Mouse (Mus musculus) mouse embryonic stem cell (cell line): ENCODE measurements around the gene Rnf169.
"Not testable (repeated sequence)": the region's sequence is repeated elsewhere in the genome, so short reads cannot be mapped to it uniquely, and the experiment has no call there.

Experiments
- in situ Hi-C, 2 experiments: fragments of 300-500 bp; cut with MboI; formaldehyde crosslinking; loops; 1 replicate in 1 of 2; 3 replicates in 1 of 2; pipeline ENCODE4 v1.14.3; 2019 to 2020; ENCODE audit warnings: low sequenced_read_pairs in 2 of 2, low pct_unique_long_range_greater_than_20kb in 1 of 2, mixed read lengths in 1 of 2; ENCODE audit not compliant: unreplicated experiment in 1 of 2

Gene Rnf169

GRCm38 (mm10) chr7:99982256-99983242, 2.3 kb upstream of the Rnf169 start:
- in situ Hi-C loops = no loop called here

DNA sequence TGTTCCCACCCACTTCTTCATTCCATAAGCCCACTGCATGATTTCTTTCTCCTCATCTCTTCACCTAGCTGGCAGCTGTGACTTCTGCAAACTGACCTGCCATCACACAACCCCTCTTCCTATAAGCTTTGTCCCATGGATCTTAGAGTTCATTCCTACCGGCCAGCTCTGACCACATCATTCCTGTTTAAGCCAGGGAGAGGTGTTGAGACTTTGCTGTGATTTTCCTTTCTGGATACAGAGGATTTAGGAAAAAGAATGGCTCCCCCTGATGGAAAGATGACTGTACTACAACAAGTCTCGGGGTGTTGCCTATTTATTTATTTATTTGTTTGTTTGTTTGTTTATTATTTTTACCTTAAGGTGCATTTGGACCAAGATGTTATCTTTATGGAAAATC, 1.1 kb upstream of the Rnf169 start:
- in situ Hi-C loops = no loop called here

- in situ Hi-C loops = no loop called here
Measured at GRCm38 (mm10) chr7:99979546-99980131, 609 bp downstream of the Rnf169 start.

DNA sequence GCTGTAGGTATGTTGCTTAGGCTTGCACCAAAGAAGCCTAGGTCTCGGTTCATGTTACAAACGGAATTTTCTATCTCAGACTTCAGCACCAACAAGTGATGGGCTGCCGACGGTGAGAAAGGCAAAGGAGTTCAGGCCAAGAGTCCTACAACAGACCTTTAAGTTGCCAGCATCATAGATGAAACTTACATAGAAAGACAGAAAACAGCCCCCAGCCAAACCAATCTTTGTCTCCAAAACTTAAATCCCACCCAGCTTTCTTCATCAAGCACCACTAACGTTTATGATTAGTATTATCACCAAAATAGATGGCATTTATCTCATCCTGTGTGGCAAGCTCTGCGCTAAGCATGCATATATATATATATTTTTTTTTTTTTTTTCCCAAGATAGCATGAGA, 1.2 kb downstream of the Rnf169 start:
- in situ Hi-C loops = no loop called here

GRCm38 (mm10) chr7:99978041-99978440, 2.2 kb downstream of the Rnf169 start:
- in situ Hi-C loops = no loop called here

DNA sequence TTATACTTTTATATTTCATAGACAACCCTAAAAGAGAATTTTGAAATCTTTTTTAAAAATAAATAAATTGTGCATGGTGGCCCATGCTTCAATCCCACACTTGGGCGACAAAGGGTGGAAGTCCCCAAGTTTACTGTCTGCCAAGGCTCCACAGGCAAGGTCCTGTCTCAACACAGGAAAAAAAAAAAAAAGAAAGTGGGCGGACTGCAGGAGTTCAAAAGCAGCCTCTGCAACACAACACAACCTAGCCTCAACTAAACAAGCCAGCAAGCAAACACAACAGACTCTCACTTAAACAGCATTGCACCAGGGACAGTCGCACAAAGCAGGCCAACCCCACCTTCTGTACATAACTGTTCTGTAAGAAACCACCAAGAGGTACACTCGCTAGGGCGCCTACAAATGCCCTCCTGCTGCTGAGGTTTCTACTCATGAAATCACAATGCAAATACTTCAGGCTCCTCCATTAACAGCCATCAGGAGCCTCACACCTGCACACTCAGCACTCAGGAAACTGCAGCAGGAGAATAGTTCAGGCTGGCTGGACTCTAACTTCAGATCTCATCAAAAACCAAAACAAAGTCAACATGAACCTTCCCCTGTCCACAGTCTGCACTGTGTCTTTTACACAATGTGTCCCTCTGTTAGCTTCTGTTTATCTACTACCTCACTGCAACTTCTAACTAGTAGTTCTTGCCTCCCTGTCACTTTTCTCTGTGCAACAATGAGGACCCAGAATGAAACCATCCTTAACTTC, 4.3 kb downstream of the Rnf169 start:
- in situ Hi-C loops = no loop called here

GRCm38 (mm10) chr7:99974208-99974970, 5.9 kb downstream of the Rnf169 start:
- in situ Hi-C loops = no loop called here

GRCm38 (mm10) chr7:99972912-99973311, 7.3 kb downstream of the Rnf169 start:
- in situ Hi-C loops = not testable (repeated sequence)

DNA sequence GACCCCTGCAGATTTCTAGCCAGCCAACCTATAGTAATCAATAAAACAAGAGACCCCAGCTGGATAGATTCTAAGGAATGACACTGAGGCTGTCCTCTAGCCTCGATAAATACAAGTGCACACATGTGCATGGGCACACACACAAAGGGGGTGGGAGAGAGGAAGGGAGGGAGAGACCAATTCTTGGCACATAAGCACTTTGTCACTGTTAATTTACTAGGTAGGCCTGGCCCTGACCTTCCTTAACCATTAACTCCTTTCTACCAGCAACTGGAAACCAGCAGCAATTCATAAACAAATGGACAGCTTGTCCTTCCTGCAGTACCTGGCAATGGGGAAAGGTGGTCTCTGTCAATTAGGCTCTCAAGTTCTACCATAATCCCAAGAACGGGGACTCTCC, 8.3 kb downstream of the Rnf169 start:
- in situ Hi-C loops = no loop called here

GRCm38 (mm10) chr7:99969151-99969550, 11.1 kb downstream of the Rnf169 start:
- in situ Hi-C loops = no loop called here

- in situ Hi-C loops = no loop called here
Measured at GRCm38 (mm10) chr7:99966011-99966721, 14.1 kb downstream of the Rnf169 start.

DNA sequence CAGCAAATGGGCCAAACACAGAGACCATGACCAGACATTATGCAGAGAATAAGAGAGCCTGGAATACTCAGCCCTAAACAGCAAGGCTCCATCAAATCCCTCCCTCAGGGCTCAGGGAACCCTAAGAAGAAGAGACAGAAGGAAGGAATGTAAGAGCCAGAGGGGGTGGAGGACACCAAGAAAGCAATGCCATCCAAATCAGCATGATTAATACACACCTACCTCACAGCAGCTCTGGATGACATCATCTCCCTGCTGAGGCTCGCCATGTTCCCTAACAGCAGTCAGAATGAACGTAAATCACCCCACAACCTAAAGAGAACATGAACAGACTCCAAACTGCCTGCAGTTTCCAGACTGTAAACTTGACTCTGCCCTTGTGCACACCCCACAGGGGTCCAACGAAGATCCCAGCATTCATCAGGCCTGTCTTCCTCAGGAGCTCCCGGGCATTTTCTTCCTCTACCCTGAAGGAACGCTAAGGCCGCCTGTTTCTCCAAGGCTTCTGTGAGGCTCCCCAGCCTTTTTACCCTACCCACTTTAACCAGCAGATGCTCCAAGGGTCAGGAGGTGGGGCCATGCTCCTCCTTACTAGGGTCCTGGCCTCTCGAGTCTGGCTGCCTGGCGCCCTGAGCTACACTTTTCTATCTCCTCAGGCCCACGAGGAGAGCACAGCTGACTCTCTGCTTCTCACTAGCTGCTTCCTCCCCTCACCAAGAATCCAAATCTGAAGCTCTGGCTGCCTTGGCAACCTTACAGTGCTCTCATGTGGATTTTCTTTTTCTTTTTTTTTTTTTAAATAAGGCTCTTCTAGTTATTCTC, 15.0 kb downstream of the Rnf169 start:
- in situ Hi-C loops = no loop called here

DNA sequence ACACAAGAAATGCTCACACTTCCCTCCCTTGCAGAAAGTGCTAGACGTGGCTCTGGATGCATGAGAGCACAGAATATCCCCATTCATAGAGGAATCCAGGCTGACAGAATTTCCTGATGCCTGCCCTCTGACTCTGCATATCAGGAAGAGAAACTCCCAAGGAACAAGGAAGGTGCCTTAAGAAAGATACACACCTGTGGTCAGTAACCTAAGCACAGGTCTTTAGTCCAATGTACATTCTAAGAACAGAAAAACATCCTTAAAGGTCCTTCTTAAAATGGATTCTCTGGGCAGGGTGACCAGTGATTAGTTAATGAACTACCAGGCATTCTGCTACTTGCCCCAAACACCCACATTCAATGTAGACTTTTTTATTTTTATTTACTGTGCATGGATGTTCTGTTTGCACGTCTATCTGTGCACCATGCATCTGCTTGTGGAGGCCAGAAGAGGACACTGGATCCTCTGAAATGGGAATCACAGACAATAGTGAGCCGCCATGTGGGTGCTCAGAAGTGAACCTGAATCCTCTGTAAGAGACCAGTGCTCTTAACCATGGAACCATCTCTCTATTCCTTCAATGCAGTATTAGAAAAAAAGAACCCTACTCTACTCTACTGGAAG, 16.9 kb downstream of the Rnf169 start:
- in situ Hi-C loops = no loop called here

DNA sequence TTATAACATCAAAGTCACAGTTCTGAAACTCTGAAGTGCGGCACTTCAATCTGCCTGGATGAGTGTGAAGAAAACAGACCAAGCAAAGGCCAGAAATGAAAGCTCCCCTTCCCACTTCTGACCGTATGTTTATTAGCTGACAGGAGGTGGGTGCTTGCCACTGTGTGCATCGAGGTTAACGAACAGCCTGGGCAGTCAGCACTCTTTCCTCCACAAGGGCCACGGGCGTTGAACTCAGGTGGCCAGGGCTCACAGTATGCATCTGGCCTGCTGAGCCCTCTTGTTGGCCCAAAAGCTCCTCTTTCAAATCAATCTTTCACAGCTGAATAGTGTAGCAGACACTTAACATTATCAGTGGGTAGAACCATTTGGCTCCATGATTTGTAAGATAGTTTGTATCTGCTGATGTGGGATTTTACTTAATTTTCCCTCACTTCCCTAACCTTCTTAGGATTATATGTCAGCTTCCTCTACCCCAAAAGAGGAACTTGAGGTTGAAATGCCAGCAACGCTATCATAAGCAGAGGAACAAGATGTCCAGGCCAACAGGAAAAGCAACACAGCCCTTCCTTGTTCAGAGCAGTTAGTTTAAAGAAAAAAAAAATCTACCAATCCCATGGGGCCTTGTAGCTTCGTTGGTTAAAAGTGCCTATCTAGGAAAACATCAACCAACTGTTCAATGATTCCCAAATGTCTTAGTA, 17.6 kb downstream of the Rnf169 start:
- in situ Hi-C loops = no loop called here

GRCm38 (mm10) chr7:99961518-99961917, 18.7 kb downstream of the Rnf169 start:
- in situ Hi-C loops = no loop called here

DNA sequence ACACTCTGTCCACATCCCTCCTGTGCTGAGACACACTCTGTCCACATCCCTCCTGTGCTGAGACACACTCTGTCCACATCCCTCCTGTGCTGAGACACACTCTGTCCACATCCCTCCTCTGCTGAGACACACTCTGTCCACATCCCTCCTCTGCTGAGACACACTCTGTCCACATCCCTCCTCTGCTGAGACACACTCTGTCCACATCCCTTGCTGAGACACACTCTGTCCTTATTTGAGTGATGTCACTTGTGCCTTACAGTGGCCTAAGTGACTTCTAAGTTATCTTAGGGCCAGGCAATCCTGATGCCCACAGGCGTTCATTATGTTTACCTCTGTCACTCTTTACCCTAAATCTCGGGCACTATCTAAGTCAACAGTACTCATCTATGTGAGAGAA, 19.7 kb downstream of the Rnf169 start:
- in situ Hi-C loops = not testable (repeated sequence)
